Mouse (Mus musculus) monocyte, adult 2 months (primary cell): Measurements from ENCODE around the gene Lbx2.

Source experiments
- DNase-seq, 2 experiments: peaks; one replicate each; pipeline ENCODE4 v3.0.0; 2022; ENCODE audit warnings: low spot score in 2 of 2, low read depth in 1 of 2

The Lbx2 gene

GRCm38 (mm10) chr6:83086121-83087035 lies at the start of gene Lbx2:
Lbx2 (plus strand) TSS chr6:83086367.
- no peak for DNase-seq

GRCm38 (mm10) chr6:83037188-83037587 lies 49.0 kb upstream of the Lbx2 start:
- DNase-seq = no peak

GRCm38 (mm10) chr6:83038496-83039012 lies 47.6 kb upstream of the Lbx2 start:
- peak; percentile 79 to 95 for DNase-seq

- DNase-seq = no peak
Measured at GRCm38 (mm10) chr6:83040601-83041000, 45.6 kb upstream of the Lbx2 start.

- DNase-seq = no peak
Measured at GRCm38 (mm10) chr6:83043561-83043960, 42.6 kb upstream of the Lbx2 start.

- no peak for DNase-seq
Measured at GRCm38 (mm10) chr6:83043993-83044392, 42.2 kb upstream of the Lbx2 start.

- DNase-seq = peak in 1 of 2 experiments; percentile 27
Measured at GRCm38 (mm10) chr6:83044742-83045141, 41.4 kb upstream of the Lbx2 start.

GRCm38 (mm10) chr6:83049367-83049766 lies 36.8 kb upstream of the Lbx2 start:
- no peak for DNase-seq

- peak in 1 of 2 experiments; percentile 22 for DNase-seq
Measured at GRCm38 (mm10) chr6:83053136-83053960, 32.8 kb upstream of the Lbx2 start.

GRCm38 (mm10) chr6:83054074-83054851 lies 31.9 kb upstream of the Lbx2 start, which contains the start of gene Aup1:
Aup1 (plus strand) TSS chr6:83054521.
- peak; percentile 90 to 94 for DNase-seq

- no peak for DNase-seq
Measured at GRCm38 (mm10) chr6:83054871-83055431, 31.2 kb upstream of the Lbx2 start, which contains the start of gene Htra2. Htra2 (minus strand) TSS chr6:83055273.

- no peak for DNase-seq
Measured at GRCm38 (mm10) chr6:83057790-83058189, 28.4 kb upstream of the Lbx2 start, which contains the start of gene Dqx1. Dqx1 (plus strand) TSS chr6:83057844.

GRCm38 (mm10) chr6:83058725-83059124 lies 27.4 kb upstream of the Lbx2 start:
- no peak for DNase-seq

- no peak for DNase-seq
Measured at GRCm38 (mm10) chr6:83065995-83066394, 20.2 kb upstream of the Lbx2 start.

- no peak for DNase-seq
Measured at GRCm38 (mm10) chr6:83066441-83066840, 19.7 kb upstream of the Lbx2 start.

GRCm38 (mm10) chr6:83068221-83068620 lies 17.9 kb upstream of the Lbx2 start:
- no peak for DNase-seq

GRCm38 (mm10) chr6:83068706-83069487 lies 17.3 kb upstream of the Lbx2 start:
- no peak for DNase-seq

GRCm38 (mm10) chr6:83069488-83070246 lies 16.5 kb upstream of the Lbx2 start:
- DNase-seq = no peak

GRCm38 (mm10) chr6:83070247-83070310 lies 16.1 kb upstream of the Lbx2 start, which contains the start of gene Tlx2:
Tlx2 (minus strand) TSS chr6:83070293.
- DNase-seq = no peak
